Mouse (Mus musculus): ENCODE measurements around the gene Gfi1b. TPM values are rescaled to one million over a fixed set of nuclear protein-coding genes. Genes with fewer than 3 reads are reported as not detected.

The Gfi1b gene
- polyA plus RNA-seq, 1 experiment: 22.1 TPM

GRCm38 (mm10) chr2:28578003-28578402 lies 43.8 kb downstream of the Gfi1b start:
- WGBS: 86% methylated on average over 5 of the region's 5 CpGs
- H3K27ac ChIP-seq (ENCODE audit: insufficient read depth, low read length): no peak overlapping the region
- DNase-seq (ENCODE audit: low read depth in 1 of 2, low spot score in 2 of 2): peak in 1 of 2 experiments; percentile 25
- H3K4me3 ChIP-seq (ENCODE audit: extremely low read depth, insufficient read depth, insufficient read length): no peak overlapping the region
- H3K4me1 ChIP-seq (ENCODE audit: control insufficient read depth, insufficient read depth, insufficient read length): no peaks in the 10 kb centered on the region
- peak; percentile 24; the same call in 1 of the 2 replicates for TF ChIP-seq CTCF (IDR thresholded peaks at IDR 0.05; ENCODE audit: extremely low read depth, insufficient read depth, insufficient read length, insufficient replicate concordance)
- TF ChIP-seq POLR2A (IDR thresholded peaks at IDR 0.05; ENCODE audit: low read depth, low read length): no peak
- no peaks in the 10 kb centered on the region for H3K27me3 ChIP-seq (ENCODE audit: control insufficient read depth, insufficient read depth, low read length)
- peaks cover 5% of the 10 kb centered on the region for H3K36me3 ChIP-seq (ENCODE audit: control insufficient read depth, insufficient read depth, low read length)

DNA sequence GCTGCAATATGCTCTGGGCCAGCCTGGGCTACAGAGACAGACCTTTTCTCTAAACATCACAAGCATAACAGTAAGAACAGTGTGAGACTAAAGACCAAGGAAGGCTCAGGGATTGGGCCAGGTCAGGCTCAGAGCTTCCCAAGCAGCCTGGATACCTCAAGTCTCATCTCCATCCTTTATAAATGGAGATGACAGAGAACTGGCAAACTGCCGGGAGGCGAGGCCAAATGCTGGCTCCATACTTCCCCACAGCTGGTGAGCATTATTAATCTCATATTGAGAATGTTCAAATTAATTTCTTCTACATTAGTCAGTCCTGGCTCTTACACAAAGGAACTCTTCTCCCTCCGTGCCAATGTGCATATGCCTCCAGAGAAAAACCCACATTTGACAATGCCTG lies 45.0 kb downstream of the Gfi1b start:
- WGBS: 93% methylated on average over 3 of the region's 3 CpGs
- peaks cover 16% of the 10 kb centered on the region for H3K36me3 ChIP-seq (ENCODE audit: control insufficient read depth, insufficient read depth, low read length)

GRCm38 (mm10) chr2:28575341-28575740 lies 46.4 kb downstream of the Gfi1b start:
- Histone ChIP-seq H3K27ac (ENCODE audit: insufficient read depth, low read length) (no peak overlapping the region), H3K27me3 (ENCODE audit: control insufficient read depth, insufficient read depth, low read length) (no peaks in the 10 kb centered on the region), H3K4me1 (ENCODE audit: control insufficient read depth, insufficient read depth, insufficient read length) (no peaks in the 10 kb centered on the region), H3K4me3 (ENCODE audit: extremely low read depth, insufficient read depth, insufficient read length) (no peak overlapping the region), H3K36me3 (ENCODE audit: control insufficient read depth, insufficient read depth, low read length) (peaks cover 23% of the 10 kb centered on the region)
- no peak for DNase-seq (ENCODE audit: low read depth in 1 of 2, low spot score in 2 of 2)
- TF ChIP-seq CTCF (IDR thresholded peaks at IDR 0.05; ENCODE audit: extremely low read depth, insufficient read depth, insufficient read length, insufficient replicate concordance) (no peak), POLR2A (IDR thresholded peaks at IDR 0.05; ENCODE audit: low read depth, low read length) (no peak)
- WGBS: 91% methylated on average over 4 of the region's 4 CpGs

More for the DNA sequence above, 45.0 kb downstream of the Gfi1b start:
- DNase-seq (ENCODE audit: low read depth in 1 of 2, low spot score in 2 of 2): no peak
- Histone ChIP-seq H3K4me3 (ENCODE audit: extremely low read depth, insufficient read depth, insufficient read length) (no peak overlapping the region), H3K4me1 (ENCODE audit: control insufficient read depth, insufficient read depth, insufficient read length) (no peaks in the 10 kb centered on the region), H3K27me3 (ENCODE audit: control insufficient read depth, insufficient read depth, low read length) (no peaks in the 10 kb centered on the region), H3K27ac (ENCODE audit: insufficient read depth, low read length) (no peak overlapping the region)
- TF ChIP-seq CTCF (IDR thresholded peaks at IDR 0.05; ENCODE audit: extremely low read depth, insufficient read depth, insufficient read length, insufficient replicate concordance): no peak
- TF ChIP-seq POLR2A (IDR thresholded peaks at IDR 0.05; ENCODE audit: low read depth, low read length): no peak

GRCm38 (mm10) chr2:28569903-28570302 lies 51.9 kb downstream of the Gfi1b start:
- no peak for DNase-seq (ENCODE audit: low read depth in 1 of 2, low spot score in 2 of 2)
- Histone ChIP-seq H3K4me1 (ENCODE audit: control insufficient read depth, insufficient read depth, insufficient read length) (no peaks in the 10 kb centered on the region), H3K36me3 (ENCODE audit: control insufficient read depth, insufficient read depth, low read length) (peaks cover 31% of the 10 kb centered on the region), H3K27me3 (ENCODE audit: control insufficient read depth, insufficient read depth, low read length) (no peaks in the 10 kb centered on the region), H3K27ac (ENCODE audit: insufficient read depth, low read length) (no peak overlapping the region), H3K4me3 (ENCODE audit: extremely low read depth, insufficient read depth, insufficient read length) (no peak overlapping the region)
- WGBS: 86% methylated on average over 3 of the region's 3 CpGs
- TF ChIP-seq POLR2A (IDR thresholded peaks at IDR 0.05; ENCODE audit: low read depth, low read length) (no peak), CTCF (IDR thresholded peaks at IDR 0.05; ENCODE audit: extremely low read depth, insufficient read depth, insufficient read length, insufficient replicate concordance) (no peak)

- H3K4me1 ChIP-seq (ENCODE audit: control insufficient read depth, insufficient read depth, insufficient read length): no peaks in the 10 kb centered on the region
- WGBS: 87% methylated on average over 5 of the region's 5 CpGs
- peaks cover 17% of the 10 kb centered on the region for H3K36me3 ChIP-seq (ENCODE audit: control insufficient read depth, insufficient read depth, low read length)
- H3K27ac ChIP-seq (ENCODE audit: insufficient read depth, low read length): no peak overlapping the region
- H3K4me3 ChIP-seq (ENCODE audit: extremely low read depth, insufficient read depth, insufficient read length): no peak overlapping the region
- H3K27me3 ChIP-seq (ENCODE audit: control insufficient read depth, insufficient read depth, low read length): no peaks in the 10 kb centered on the region
- TF ChIP-seq POLR2A (IDR thresholded peaks at IDR 0.05; ENCODE audit: low read depth, low read length) (no peak), CTCF (IDR thresholded peaks at IDR 0.05; ENCODE audit: extremely low read depth, insufficient read depth, insufficient read length, insufficient replicate concordance) (no peak)
- DNase-seq (ENCODE audit: low read depth in 1 of 2, low spot score in 2 of 2): no peak
Measured at GRCm38 (mm10) chr2:28566545-28566944, 55.2 kb downstream of the Gfi1b start.

- Histone ChIP-seq H3K4me1 (ENCODE audit: control insufficient read depth, insufficient read depth, insufficient read length) (no peaks in the 10 kb centered on the region), H3K27ac (ENCODE audit: insufficient read depth, low read length) (no peak overlapping the region), H3K4me3 (ENCODE audit: extremely low read depth, insufficient read depth, insufficient read length) (no peak overlapping the region), H3K36me3 (ENCODE audit: control insufficient read depth, insufficient read depth, low read length) (peaks cover 9% of the 10 kb centered on the region), H3K27me3 (ENCODE audit: control insufficient read depth, insufficient read depth, low read length) (no peaks in the 10 kb centered on the region)
- whole genome bisulfite sequencing: 89% methylated on average over 4 of the region's 4 CpGs
- DNase-seq (ENCODE audit: low read depth in 1 of 2, low spot score in 2 of 2): no peak
- TF ChIP-seq CTCF (IDR thresholded peaks at IDR 0.05; ENCODE audit: extremely low read depth, insufficient read depth, insufficient read length, insufficient replicate concordance) (no peak), POLR2A (IDR thresholded peaks at IDR 0.05; ENCODE audit: low read depth, low read length) (no peak)
Measured at GRCm38 (mm10) chr2:28564380-28564779, 57.4 kb downstream of the Gfi1b start.

GRCm38 (mm10) chr2:28563830-28564229 lies 58.0 kb downstream of the Gfi1b start:
- no peak for TF ChIP-seq CTCF (IDR thresholded peaks at IDR 0.05; ENCODE audit: extremely low read depth, insufficient read depth, insufficient read length, insufficient replicate concordance)
- H3K36me3 ChIP-seq (ENCODE audit: control insufficient read depth, insufficient read depth, low read length): peaks cover 7% of the 10 kb centered on the region
- no peak overlapping the region for H3K4me3 ChIP-seq (ENCODE audit: extremely low read depth, insufficient read depth, insufficient read length)
- H3K27me3 ChIP-seq (ENCODE audit: control insufficient read depth, insufficient read depth, low read length): no peaks in the 10 kb centered on the region
- H3K27ac ChIP-seq (ENCODE audit: insufficient read depth, low read length): no peak overlapping the region
- no peaks in the 10 kb centered on the region for H3K4me1 ChIP-seq (ENCODE audit: control insufficient read depth, insufficient read depth, insufficient read length)
- no peak for DNase-seq (ENCODE audit: low read depth in 1 of 2, low spot score in 2 of 2)

All from spleen, adult 2 months (tissue).